Mouse (Mus musculus): ENCODE measurements around the gene Gm21411. TPM values are rescaled to one million over a fixed set of nuclear protein-coding genes. Genes with fewer than 3 reads are reported as not detected.
A peak's percentile ranks its signal among the peaks of the same experiment; 100 is the strongest.
"Not testable (repeated sequence)": the region's sequence is repeated elsewhere in the genome, so short reads cannot be mapped to it uniquely, and the experiment has no call there.

The Gm21411 gene
- polyA plus RNA-seq (2015; fragmentation: Nextera tagmentation; extraction: Ambion mirVana) = not detected in 2 replicates

DNA sequence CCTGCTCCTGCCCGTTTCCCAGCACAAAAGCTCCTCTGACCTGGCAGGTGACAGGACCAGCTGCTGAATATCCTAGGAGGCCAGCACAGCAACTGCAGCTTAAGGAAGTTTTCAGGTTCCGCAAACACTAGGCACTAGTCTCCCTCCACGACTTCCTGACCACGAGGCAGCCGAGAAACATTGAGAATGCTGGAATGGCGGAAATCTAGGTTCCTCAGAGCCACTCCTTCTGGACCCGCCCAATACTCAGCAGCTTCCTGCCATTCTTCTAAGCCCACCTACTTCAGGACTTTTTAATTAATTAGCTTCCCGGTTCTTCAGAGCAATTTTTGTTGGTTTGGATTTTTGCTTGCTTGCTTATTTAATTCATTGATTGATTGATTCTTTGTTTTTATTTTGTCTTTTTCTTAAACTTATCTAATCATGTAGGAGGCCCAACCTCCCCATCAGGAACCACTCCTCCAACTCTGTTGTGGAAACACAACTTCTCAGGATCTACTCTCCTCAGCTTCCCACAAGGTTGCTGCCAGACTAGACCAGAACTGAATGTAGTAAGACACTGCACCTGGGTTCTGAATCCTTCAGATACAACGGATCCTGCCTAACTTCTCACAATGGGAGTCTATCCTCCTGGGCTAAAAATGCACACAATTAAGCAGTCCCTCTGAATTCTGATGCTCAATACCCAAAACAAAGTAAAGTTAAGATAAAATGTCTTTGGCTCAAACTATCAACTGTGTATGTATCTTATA lies at the start of gene Gm21411:
Gm21411 (minus strand) TSS at position 205 of the 752 bp plus-strand sequence.
- H3K36me3 ChIP-seq (ENCODE audit: poor library complexity, severe bottlenecking); H3K27me3 ChIP-seq; H3K4me1 ChIP-seq; H3K9ac ChIP-seq; H3K4me3 ChIP-seq; H3K27ac ChIP-seq; H3K9me3 ChIP-seq (replicated peaks); H3K4me2 ChIP-seq; ATAC-seq: not testable (repeated sequence)
- WGBS = 77% methylated on average over 9 of the region's 9 CpGs

GRCm38 (mm10) chr4:146941691-146942090 lies 32.3 kb upstream of the Gm21411 start:
- not testable (repeated sequence) for H3K36me3 ChIP-seq (ENCODE audit: poor library complexity, severe bottlenecking); H3K4me1 ChIP-seq; H3K27ac ChIP-seq; ATAC-seq; H3K9ac ChIP-seq; H3K27me3 ChIP-seq; H3K4me3 ChIP-seq; H3K4me2 ChIP-seq
- WGBS = 76% methylated on average over 30 of the region's 32 CpGs
- peaks cover 12% of the 10 kb centered on the region for H3K9me3 ChIP-seq (replicated peaks)

DNA sequence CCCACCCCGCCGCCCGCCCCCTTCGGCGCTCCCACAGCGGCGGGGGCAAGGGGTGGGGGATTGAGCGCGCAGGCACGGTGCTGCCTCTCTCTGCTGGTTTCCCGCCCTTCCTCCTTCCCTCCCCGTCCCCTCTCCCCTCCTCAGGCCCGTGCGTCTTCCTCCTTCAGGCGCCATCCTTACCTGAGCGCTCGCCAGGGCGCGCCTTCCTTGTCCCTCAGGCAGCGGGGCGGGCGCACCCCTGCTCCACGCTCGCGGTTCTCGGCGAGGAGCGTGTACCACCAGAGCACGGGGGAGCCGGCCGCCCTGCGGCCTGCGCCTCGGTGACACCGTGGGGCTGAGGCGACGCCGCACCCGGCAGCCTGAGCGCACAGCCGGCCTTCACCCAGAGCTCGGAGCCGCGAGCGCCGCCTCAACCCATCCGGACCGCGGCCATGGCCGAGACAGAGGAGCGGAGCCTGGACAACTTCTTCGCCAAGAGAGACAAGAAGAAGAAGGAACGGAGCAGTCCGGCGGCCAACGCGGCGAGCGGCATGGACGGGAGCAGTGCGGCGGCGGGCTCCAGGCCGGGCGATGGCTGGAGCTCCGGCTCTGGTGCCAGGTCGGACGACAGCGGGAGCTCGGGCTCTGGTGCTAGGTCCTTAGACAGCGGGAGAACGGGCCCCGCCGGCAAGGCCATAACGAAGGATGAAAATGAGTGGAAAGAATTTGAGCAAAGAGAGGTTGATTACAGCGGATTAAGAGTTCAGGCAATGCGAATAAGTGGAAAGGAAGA lies 23.1 kb upstream of the Gm21411 start:
- 9% methylated on average over 69 of the region's 77 CpGs for WGBS
- H3K27me3 ChIP-seq = peaks cover 7% of the 10 kb centered on the region
- no peak for ATAC-seq
- H3K9ac ChIP-seq = no peak overlapping the region
- H3K36me3 ChIP-seq (ENCODE audit: poor library complexity, severe bottlenecking) = no peaks in the 10 kb centered on the region
- peak overlapping the region; percentile 12 for H3K4me3 ChIP-seq
- H3K27ac ChIP-seq = no peak overlapping the region
- H3K4me2 ChIP-seq = peak overlapping the region; percentile 33
- no peaks in the 10 kb centered on the region for H3K4me1 ChIP-seq
- peaks cover 33% of the 10 kb centered on the region for H3K9me3 ChIP-seq (replicated peaks)

GRCm38 (mm10) chr4:146915196-146915595 lies 5.8 kb upstream of the Gm21411 start:
- no peak for ATAC-seq
- Histone ChIP-seq H3K36me3 (ENCODE audit: poor library complexity, severe bottlenecking) (no peaks in the 10 kb centered on the region), H3K27me3 (no peaks in the 10 kb centered on the region), H3K4me1 (no peaks in the 10 kb centered on the region), H3K9ac (no peak overlapping the region), H3K9me3 (replicated peaks) (peaks cover 22% of the 10 kb centered on the region), H3K4me3 (no peak overlapping the region), H3K4me2 (no peak overlapping the region), H3K27ac (no peak overlapping the region)
- WGBS = 88% methylated on average over 3 of the region's 3 CpGs

GRCm38 (mm10) chr4:146908131-146908530 lies 1.3 kb downstream of the Gm21411 start:
- not testable (repeated sequence) for ATAC-seq; H3K27me3 ChIP-seq; H3K4me3 ChIP-seq; H3K9ac ChIP-seq; H3K4me1 ChIP-seq; H3K36me3 ChIP-seq (ENCODE audit: poor library complexity, severe bottlenecking); H3K27ac ChIP-seq; H3K4me2 ChIP-seq; H3K9me3 ChIP-seq (replicated peaks)
- 100% methylated on average over 1 of the region's 1 CpGs for whole genome bisulfite sequencing

GRCm38 (mm10) chr4:146904782-146905181 lies 4.6 kb downstream of the Gm21411 start:
- H3K9me3 ChIP-seq (replicated peaks) = peaks cover 11% of the 10 kb centered on the region
- not testable (repeated sequence) for H3K36me3 ChIP-seq (ENCODE audit: poor library complexity, severe bottlenecking); H3K27me3 ChIP-seq; H3K4me1 ChIP-seq; ATAC-seq; H3K4me3 ChIP-seq; H3K4me2 ChIP-seq; H3K9ac ChIP-seq; H3K27ac ChIP-seq
- 74% methylated on average over 2 of the region's 2 CpGs for WGBS

DNA sequence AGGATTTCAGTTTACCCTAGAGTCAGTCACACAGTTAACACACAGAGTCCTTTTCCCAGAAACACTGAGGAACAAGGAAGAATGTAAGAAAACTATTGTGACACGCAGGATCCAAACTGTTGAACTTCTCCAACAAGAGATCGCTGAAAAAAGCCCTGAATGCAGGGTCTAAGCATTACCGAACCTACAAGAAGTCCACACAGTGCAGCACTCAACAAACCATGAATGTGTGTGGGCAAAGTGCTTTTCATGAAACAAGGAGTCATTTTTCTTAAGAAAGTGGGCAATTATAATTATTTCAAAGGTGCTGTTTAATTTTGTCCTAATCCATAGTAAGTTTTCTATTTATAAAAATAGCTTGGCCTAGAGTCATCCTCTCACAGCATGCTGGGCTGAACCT lies 6.3 kb downstream of the Gm21411 start:
- H3K27me3 ChIP-seq; H3K4me1 ChIP-seq; H3K36me3 ChIP-seq (ENCODE audit: poor library complexity, severe bottlenecking); H3K4me3 ChIP-seq; H3K4me2 ChIP-seq; H3K27ac ChIP-seq; ATAC-seq; H3K9ac ChIP-seq: not testable (repeated sequence)
- peaks cover 11% of the 10 kb centered on the region for H3K9me3 ChIP-seq (replicated peaks)
- WGBS = 54% methylated on average over 3 of the region's 3 CpGs

Other genes with a start within 250 kb of the Gm21411 start
- gene Zfp989, start 62.4 kb upstream of the Gm21411 start, polyA plus RNA-seq (2015; fragmentation: Nextera tagmentation; extraction: Ambion mirVana) = 0.14 TPM in 1 of 2 replicates, not detected in the other
- not detected in 2 replicates for gene Rex2, start 112.3 kb upstream of the Gm21411 start, polyA plus RNA-seq (2015; fragmentation: Nextera tagmentation; extraction: Ambion mirVana)
- gene Zfp991, start 222.4 kb upstream of the Gm21411 start, polyA plus RNA-seq (2015; fragmentation: Nextera tagmentation; extraction: Ambion mirVana) = 3.8 and 4.3 TPM in 2 replicates

All from forebrain, embryonic 13.5 days (tissue).